Mouse (Mus musculus) bone marrow, adult 2 months (tissue): ENCODE results near the gene Lmna. TPM values are rescaled to one million over a fixed set of nuclear protein-coding genes. Genes with fewer than 3 reads are reported as not detected.

Source experiments
- H3K27ac ChIP-seq: fragments of 200-500 bp; 2 replicates; pipeline ENCODE4 v1.5.1; 2012; ENCODE audit warnings: low read depth, mild to moderate bottlenecking, control low read depth, inconsistent platforms, low read length; ENCODE audit not compliant: control insufficient read depth, poor library complexity, insufficient read depth
- H3K4me1 ChIP-seq: fragments of 200-500 bp; 2 replicates; pipeline ENCODE4 v1.6.1; 2011; ENCODE audit warnings: low read length; ENCODE audit not compliant: control insufficient read depth, insufficient read depth
- H3K4me3 ChIP-seq: fragments of 200-500 bp; replicated peaks from 2 replicates; pipeline ENCODE3; 2011; ENCODE audit warnings: mild to moderate bottlenecking, low read depth, low read length, control low read depth; ENCODE audit not compliant: control insufficient read depth
- CTCF ChIP-seq: fragments of 200-500 bp; IDR thresholded peaks from 2 replicates; pipeline ENCODE4 v1.5.1; 2011; ENCODE audit warnings: low read length, control low read depth; ENCODE audit not compliant: control insufficient read depth, insufficient read depth
- POLR2A ChIP-seq: fragments of 200-500 bp; IDR thresholded peaks from 2 replicates; pipeline ENCODE4 v1.6.1; 2011; ENCODE audit warnings: low read depth, mild to moderate bottlenecking, control low read depth, low read length, borderline replicate concordance; ENCODE audit not compliant: control insufficient read depth
- WGBS: fragments of 180-500 bp; shearing (Covaris S2); methylation state at CpG from one replicate; pipeline ENCODE4 v1.1.7; 2018; 5-methylcytosine and 5-hydroxymethylcytosine counted together
- polyA plus RNA-seq: library from polyadenylated mRNA; stranded (reverse); fragments of >200 nt; gene quantifications from 2 replicates; pipeline ENCODE4 v1.2.4, GENCODE M21; 2011; ENCODE audit warnings: low replicate concordance; ENCODE audit not compliant: missing spikeins, insufficient read depth, insufficient read length

The Lmna gene
- polyA plus RNA-seq, 1 experiment: 69.6 TPM

DNA sequence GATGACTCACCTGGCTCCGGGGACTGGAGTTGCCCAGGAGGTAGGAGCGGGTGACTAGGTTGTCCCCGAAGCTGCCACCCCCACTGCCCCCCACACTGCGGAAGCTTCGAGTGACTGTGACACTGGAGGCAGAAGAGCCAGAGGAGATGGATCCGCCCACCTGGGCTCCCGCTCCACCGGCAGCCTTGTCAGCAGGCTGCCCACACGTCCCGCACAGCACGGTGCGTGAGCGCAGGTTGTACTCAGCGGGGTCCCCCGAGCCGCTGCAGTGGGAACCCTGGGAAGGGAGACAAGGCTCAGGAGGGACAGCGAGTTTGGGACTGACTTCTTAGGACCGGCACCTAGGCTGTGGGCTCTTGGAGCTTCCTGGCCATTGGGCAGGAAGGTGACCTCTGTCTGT, 27.4 kb downstream of the Lmna start:
- 80% methylated on average over 18 of the region's 18 CpGs for WGBS
- TF ChIP-seq POLR2A (no peak), CTCF (no peak)
- no peak overlapping the region for H3K4me3 ChIP-seq
- H3K27ac ChIP-seq: no peak overlapping the region; the same call in 1 of the 2 replicates
- H3K4me1 ChIP-seq: no peaks in the 10 kb centered on the region

DNA sequence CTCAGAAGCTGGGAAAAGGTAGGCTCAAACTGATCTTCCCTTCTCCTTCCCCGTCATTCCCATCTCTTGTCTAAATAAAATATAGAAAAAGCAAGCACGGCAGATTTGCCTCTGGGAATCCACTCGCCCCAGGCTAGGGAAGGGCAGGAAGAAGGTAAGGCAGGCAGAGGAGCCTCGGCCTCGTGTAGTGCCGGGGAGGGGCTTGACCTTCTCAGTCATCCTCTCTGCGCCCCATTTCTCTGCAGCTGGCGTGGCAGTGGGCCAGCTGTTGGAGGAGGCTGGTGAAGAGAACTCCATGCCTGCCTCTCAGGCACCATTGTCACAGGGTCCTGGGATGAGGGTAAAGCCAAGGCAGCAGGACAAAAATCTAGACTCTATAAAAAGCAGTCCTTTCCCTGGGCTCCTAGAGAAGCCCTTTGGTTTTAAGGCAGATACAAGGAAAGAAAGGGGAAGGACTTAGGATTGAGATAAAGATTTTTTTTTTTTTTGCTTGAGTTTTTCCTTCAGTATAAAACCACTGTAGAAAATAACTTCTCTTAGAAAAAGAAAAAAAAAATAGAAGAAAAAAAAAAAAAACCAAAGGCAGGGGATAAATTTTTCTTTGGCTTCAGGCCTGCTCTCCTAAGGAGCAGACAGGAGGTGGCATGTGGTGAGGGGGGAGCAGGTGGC, 28.2 kb downstream of the Lmna start:
- TF ChIP-seq CTCF (no peak), POLR2A (no peak)
- Histone ChIP-seq H3K27ac (no peak overlapping the region), H3K4me1 (no peaks in the 10 kb centered on the region), H3K4me3 (no peak overlapping the region)
- 56% methylated on average over 8 of the region's 8 CpGs for WGBS

GRCm38 (mm10) chr3:88480679-88481078, 29.1 kb downstream of the Lmna start:
- no peaks in the 10 kb centered on the region for H3K4me1 ChIP-seq
- no peak for TF ChIP-seq POLR2A
- no peak for TF ChIP-seq CTCF
- WGBS: 82% methylated on average over 5 of the region's 5 CpGs
- no peak overlapping the region for H3K27ac ChIP-seq
- H3K4me3 ChIP-seq: no peak overlapping the region

- Histone ChIP-seq H3K27ac (no peak overlapping the region), H3K4me1 (no peaks in the 10 kb centered on the region), H3K4me3 (no peak overlapping the region)
- TF ChIP-seq CTCF (no peak), POLR2A (no peak)
- WGBS: 77% methylated on average over 4 of the region's 4 CpGs
These were observed 29.9 kb downstream of the Lmna start for GRCm38 (mm10) chr3:88479828-88480227.

- Histone ChIP-seq H3K27ac (no peak overlapping the region), H3K4me1 (no peaks in the 10 kb centered on the region), H3K4me3 (no peak overlapping the region)
- TF ChIP-seq CTCF (no peak), POLR2A (no peak)
- WGBS: 61% methylated on average over 3 of the region's 3 CpGs
These were observed 30.6 kb downstream of the Lmna start for GRCm38 (mm10) chr3:88479163-88479562.

DNA sequence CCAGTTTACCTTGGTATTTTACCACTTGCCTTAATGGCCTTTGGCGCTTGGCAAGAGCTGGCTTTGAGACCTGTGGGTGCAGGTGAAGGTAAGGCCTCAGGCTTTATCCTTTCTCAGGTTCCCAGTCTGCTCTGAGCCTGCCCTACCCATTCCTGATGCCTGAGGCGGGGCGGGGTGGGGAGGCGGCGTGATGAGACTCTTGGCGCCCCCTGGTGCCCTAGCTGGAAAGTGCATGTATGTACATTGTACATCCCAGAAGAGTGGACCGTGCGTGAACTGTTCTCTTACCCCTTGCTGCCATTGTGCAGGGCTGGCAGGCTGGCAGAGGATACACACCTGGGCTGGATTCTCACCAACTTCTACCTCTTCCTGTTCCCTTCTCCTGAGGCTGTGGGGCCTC, 32.0 kb downstream of the Lmna start:
- Histone ChIP-seq H3K4me3 (no peak overlapping the region), H3K27ac (no peak overlapping the region), H3K4me1 (no peaks in the 10 kb centered on the region)
- 2% methylated on average over 8 of the region's 8 CpGs for WGBS
- TF ChIP-seq POLR2A (no peak), CTCF (peak; percentile 92)

GRCm38 (mm10) chr3:88476403-88476802, 33.4 kb downstream of the Lmna start:
- 40% methylated on average over 6 of the region's 6 CpGs for WGBS
- no peak overlapping the region for H3K27ac ChIP-seq
- H3K4me1 ChIP-seq: no peaks in the 10 kb centered on the region
- no peak for TF ChIP-seq POLR2A
- TF ChIP-seq CTCF: peak; percentile 7; the same call in 1 of the 2 replicates
- H3K4me3 ChIP-seq: no peak overlapping the region

DNA sequence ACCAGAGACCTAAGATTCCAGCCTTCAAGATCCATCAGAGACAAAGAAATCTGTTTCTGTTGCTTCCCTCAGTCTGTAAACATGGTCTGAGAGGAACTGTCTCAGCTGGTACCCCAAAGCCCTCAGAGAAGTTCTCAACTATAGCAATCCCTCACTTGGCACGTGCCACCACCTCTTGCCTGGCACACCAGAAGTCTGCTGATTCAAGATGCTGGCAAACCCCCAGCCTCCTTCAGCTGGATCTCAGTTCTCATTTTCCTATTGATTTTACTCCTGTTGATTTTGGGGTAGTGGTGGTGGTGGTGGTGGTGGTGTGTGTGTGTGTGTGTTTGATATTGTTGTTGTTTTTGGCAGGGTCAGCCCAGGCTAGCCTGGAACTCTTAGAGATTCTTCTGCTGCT, 36.2 kb downstream of the Lmna start:
- TF ChIP-seq POLR2A (no peak), CTCF (no peak)
- H3K4me1 ChIP-seq: no peaks in the 10 kb centered on the region
- H3K27ac ChIP-seq: no peak overlapping the region
- no peak overlapping the region for H3K4me3 ChIP-seq
- 23% methylated on average over 1 of the region's 1 CpGs for WGBS

- no peak overlapping the region for H3K27ac ChIP-seq
- no peak overlapping the region for H3K4me3 ChIP-seq
- TF ChIP-seq POLR2A: no peak
- no peak for TF ChIP-seq CTCF
- 59% methylated on average over 5 of the region's 5 CpGs for WGBS
- H3K4me1 ChIP-seq: no peaks in the 10 kb centered on the region
These were observed 36.7 kb downstream of the Lmna start for GRCm38 (mm10) chr3:88473020-88473419.
